ENCODE assay signal across 28 mouse cellular contexts in genomic region chr6:84205611-84206010, GRCm38 (mm10).
DNase-seq lines count a peak whose midpoint lies in the region; TF ChIP-seq lines count a peak whose summit lies in the region.
"Had no signal": no experiment of that assay in that cellular context is flagged by ENCODE, and none has a peak within 500 bp of the region (broad histone marks: within the 10 kb centered on the region; RNA-seq: fewer than 3 reads in every experiment).

No protein-coding gene starts in this region.

- no peak overlapping the region for H3K4me3 ChIP-seq in cerebellum, adult 2 months (replicated peaks; ENCODE audit: insufficient read depth, low read depth, low read length)
- H3K4me3 ChIP-seq: embryonic facial prominence, embryonic 10.5 days; embryonic facial prominence, embryonic 13.5 days; erythroblast, embryonic 14.5 days; forebrain, embryonic 12.5 days; forebrain, embryonic 15.5 days; heart, embryonic 12.5 days; heart, embryonic 15.5 days; hindbrain, embryonic 10.5 days; hindbrain, embryonic 13.5 days; intestine, embryonic 15.5 days had no signal

- H3K4me1 ChIP-seq in cerebellum, adult 2 months (ENCODE audit: control insufficient read depth, insufficient read depth, low read length), result peaks cover 9% of the 10 kb centered on the region
- H3K4me1 ChIP-seq: forebrain, embryonic 12.5 days; forebrain, embryonic 15.5 days; heart, embryonic 12.5 days; hindbrain, embryonic 13.5 days; intestine, embryonic 15.5 days had no signal

- WGBS in cerebellum, adult 2 months, result 88% methylated on average over 3 of the region's 3 CpGs

- no peak overlapping the region for H3K27ac ChIP-seq in cerebellum, adult 2 months (ENCODE audit: insufficient read depth, low read length)
- H3K27ac ChIP-seq: embryonic facial prominence, embryonic 10.5 days; embryonic facial prominence, embryonic 13.5 days; forebrain, embryonic 12.5 days; forebrain, embryonic 15.5 days; heart, embryonic 15.5 days; hindbrain, embryonic 10.5 days; hindbrain, embryonic 13.5 days; intestine, embryonic 15.5 days had no signal

- H3K27me3 ChIP-seq in cerebellum, adult 2 months (ENCODE audit: control insufficient read depth, insufficient read depth, low read length), result no peaks in the 10 kb centered on the region
- H3K27me3 ChIP-seq: embryonic facial prominence, embryonic 13.5 days; forebrain, embryonic 12.5 days; forebrain, embryonic 15.5 days; heart, embryonic 12.5 days; heart, embryonic 15.5 days; hindbrain, embryonic 13.5 days; intestine, embryonic 15.5 days; Patski had no signal

- peak; percentile 73 for DNase-seq in adrenal gland, adult 2 months
- no peak for DNase-seq in adrenal gland, adult 18-20 months (ENCODE audit: low spot score in 2 of 2)
- DNase-seq in ovary, adult 18-20 months (ENCODE audit: low spot score), result peak; percentile 69
- no peak for DNase-seq in ovary, postnatal 10 days (ENCODE audit: low spot score)
- DNase-seq in adrenal gland, postnatal 14 days, result peak; percentile 54
- no peak for DNase-seq in lung, postnatal 25 days (ENCODE audit: low spot score)
- DNase-seq in cerebellum, adult 2 months, result no peak
- DNase-seq: B cell, adult 2 months; cerebellum, adult 11 months; cerebellum, adult 8-10 months; cerebellum, postnatal 10 days; cerebellum, postnatal 36 days; embryo, embryonic 11 days; gastrocnemius, postnatal 25 days; heart, adult 18-20 months; heart, postnatal 10 days; heart, postnatal 36 days had no signal

- TF ChIP-seq CTCF in cerebellum, adult 2 months (IDR thresholded peaks at IDR 0.05; ENCODE audit: borderline replicate concordance, insufficient read depth, low read depth, low read length), result no peak

- no peak for TF ChIP-seq POLR2A in cerebellum, adult 2 months (IDR thresholded peaks at IDR 0.05; ENCODE audit: borderline replicate concordance, insufficient read depth, low read length)

Comparison
In these comparisons a context has a peak if more than half of its experiments do, and no peak if none do; other contexts are left out.
1. DNase-seq: peak in adrenal gland, adult 2 months (single experiment), ovary, adult 18-20 months (single experiment) and adrenal gland, postnatal 14 days (single experiment); none in adrenal gland, adult 18-20 months (0 of 2), ovary, postnatal 10 days (single experiment), lung, postnatal 25 days (single experiment) and cerebellum, adult 2 months (0 of 2).